9 mouse cellular contexts compared by ENCODE assay signal in the genomic region with DNA sequence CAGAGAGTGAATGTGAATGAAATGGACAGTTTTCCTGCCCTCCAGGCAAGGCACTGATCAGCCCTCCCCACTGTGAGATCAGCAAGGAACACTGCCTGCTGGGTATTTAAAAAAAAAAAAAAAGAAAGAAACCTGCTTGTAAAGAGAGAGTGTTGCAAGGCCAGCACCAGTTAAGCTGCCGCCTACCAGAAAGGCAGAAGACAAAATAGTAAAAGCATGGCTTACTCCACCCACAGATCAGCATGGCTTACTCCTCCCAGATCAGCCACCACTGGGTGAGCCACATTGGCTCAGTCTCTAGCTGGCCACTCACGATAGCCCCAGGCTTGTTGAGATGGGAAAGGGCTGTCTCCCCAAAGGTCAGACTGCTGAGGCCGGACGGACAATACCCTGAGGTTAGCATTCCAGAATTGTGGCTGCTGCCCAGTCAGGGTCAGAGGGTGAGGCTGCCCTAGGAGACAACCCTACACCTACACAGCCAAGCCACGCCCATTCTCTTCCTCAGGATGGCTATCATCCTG. TPM values are rescaled to one million over a fixed set of nuclear protein-coding genes. Genes with fewer than 3 reads are reported as not detected.
DNase-seq lines count a peak whose midpoint lies in the region; ATAC-seq and TF ChIP-seq lines count a peak whose summit lies in the region.
"Had no signal": no experiment of that assay in that cellular context is flagged by ENCODE, and none has a peak within 500 bp of the region (broad histone marks: within the 10 kb centered on the region; RNA-seq: fewer than 3 reads in every experiment).

No protein-coding gene starts in this region.

- peak; percentile 92 for TF ChIP-seq EP300 in ES-Bruce4 (IDR thresholded peaks at IDR 0.05; ENCODE audit: insufficient read depth, low read depth, low read length)

- peaks cover 27% of the 10 kb centered on the region for H3K4me1 ChIP-seq in ES-Bruce4 (ENCODE audit: control insufficient read depth, insufficient read depth, low read length)
- H3K4me1 ChIP-seq in liver, embryonic 16.5 days (ENCODE audit: control insufficient read depth, low read depth, low read length), result peaks cover 57% of the 10 kb centered on the region

- H3K4me3 ChIP-seq in ES-Bruce4 (ENCODE audit: low read depth, low read length), result no peak overlapping the region
- no peak overlapping the region for H3K4me3 ChIP-seq in liver, embryonic 16.5 days (ENCODE audit: low read depth, low read length)
- H3K4me3 ChIP-seq: embryonic facial prominence, embryonic 15.5 days had no signal

- no peak overlapping the region for H3K4me2 ChIP-seq in liver, embryonic 16.5 days (ENCODE audit: low read depth, low read length)
- H3K4me2 ChIP-seq: embryonic facial prominence, embryonic 15.5 days had no signal

- H3K27me3 ChIP-seq in ES-Bruce4 (ENCODE audit: control insufficient read depth, insufficient read depth, low read length, poor library complexity, severe bottlenecking), result no peaks in the 10 kb centered on the region
- no peaks in the 10 kb centered on the region for H3K27me3 ChIP-seq in liver, embryonic 16.5 days (ENCODE audit: control insufficient read depth, insufficient read depth, low read depth, low read length)
- H3K27me3 ChIP-seq: embryonic facial prominence, embryonic 15.5 days had no signal

- H3K9ac ChIP-seq in ES-Bruce4 (ENCODE audit: low read depth, poor library complexity, severe bottlenecking), result no peak overlapping the region
- no peak overlapping the region; the same call in 1 of the 2 replicates for H3K9ac ChIP-seq in liver, embryonic 16.5 days (ENCODE audit: low read depth, low read length)
- H3K9ac ChIP-seq: embryonic facial prominence, embryonic 15.5 days had no signal

- no peak for TF ChIP-seq CTCF in ES-Bruce4 (IDR thresholded peaks at IDR 0.05; ENCODE audit: low read depth, low read length)

- H3K9me3 ChIP-seq in ES-Bruce4 (replicated peaks; ENCODE audit: control insufficient read depth, insufficient read depth, low read length, poor library complexity, severe bottlenecking), result no peaks in the 10 kb centered on the region
- H3K9me3 ChIP-seq in liver, embryonic 16.5 days (replicated peaks; ENCODE audit: control insufficient read depth, low read length), result no peaks in the 10 kb centered on the region
- H3K9me3 ChIP-seq: embryonic facial prominence, embryonic 15.5 days had no signal

- peak; percentile 67 for DNase-seq in embryo, embryonic 10 days (ENCODE audit: low spot score)
- DNase-seq in embryo, embryonic 9.5 days (ENCODE audit: extremely low spot score), result no peak
- no peak for DNase-seq in thymus, adult 18-20 months
- no peak for DNase-seq in heart, adult 8-10 months (ENCODE audit: low spot score)
- DNase-seq in lung, postnatal 25 days (ENCODE audit: low spot score), result no peak

- 43% methylated on average over 5 of the region's 5 CpGs for WGBS in liver, embryonic 16.5 days (ENCODE audit: insufficient replicate concordance)

- H3K27ac ChIP-seq in ES-Bruce4 (ENCODE audit: insufficient read depth, low read length), result peak overlapping the region; percentile 60
- peak overlapping the region; percentile 19; the same call in 1 of the 2 replicates for H3K27ac ChIP-seq in liver, embryonic 16.5 days (ENCODE audit: low read length)
- H3K27ac ChIP-seq: embryonic facial prominence, embryonic 15.5 days had no signal

- no peaks in the 10 kb centered on the region for H3K36me3 ChIP-seq in ES-Bruce4 (ENCODE audit: control insufficient read depth, insufficient read depth, low read length, poor library complexity, severe bottlenecking)
- H3K36me3 ChIP-seq in liver, embryonic 16.5 days (ENCODE audit: control insufficient read depth, insufficient read depth), result no peaks in the 10 kb centered on the region
- H3K36me3 ChIP-seq: embryonic facial prominence, embryonic 15.5 days had no signal

- TF ChIP-seq POLR2A in ES-Bruce4 (IDR thresholded peaks at IDR 0.05; ENCODE audit: insufficient read depth, low read length), result no peak

- ATAC-seq in granulocyte monocyte progenitor cell, adult 5-6 weeks (replicated peaks; ENCODE audit: poor library complexity, severe bottlenecking), result peak; percentile 58
- ATAC-seq in liver, embryonic 16.5 days (ENCODE audit: low read depth), result peak; percentile 20

RNA-seq across cellular contexts. Expression of a gene that starts 32.4 kb away (rescaled TPM):
- polyA plus RNA-seq in ES-Bruce4 (2011; ENCODE audit: insufficient read depth, insufficient read length, low read depth, missing spikeins), result 69.0 and 73.5 TPM in 2 replicates
- 70.3 and 72.3 TPM in 2 replicates for total RNA-seq in granulocyte monocyte progenitor cell, adult 5-6 weeks (2014; fragmentation: Nextera tagmentation)
- 77.0 and 92.0 TPM in 2 replicates for total RNA-seq in granulocyte monocyte progenitor cell, adult 5-6 weeks (2017)
- 5.9 and 6.1 TPM in 2 replicates for polyA plus RNA-seq in liver, embryonic 16.5 days (2015; fragmentation: Nextera tagmentation; extraction: Ambion mirVana)
- 1 to 10 TPM; 4.2 to 6.4 (median 4.4) TPM for total RNA-seq in heart, adult 8-10 months (2022)

Comparison
In these comparisons a context has a peak if more than half of its experiments do, and no peak if none do; other contexts are left out.
1. RNA of a gene that starts 32.4 kb away (total RNA-seq): 70.3 to 92.0 TPM in granulocyte monocyte progenitor cell, adult 5-6 weeks; 4.2 to 6.4 TPM in heart, adult 8-10 months; every median in the first group is over 4 times any median in the second.